Mouse (Mus musculus) heart, adult 2 months (tissue): ENCODE results near the gene Myog. TPM values are rescaled to one million over a fixed set of nuclear protein-coding genes. Genes with fewer than 3 reads are reported as not detected.
A peak's percentile ranks its signal among the peaks of the same experiment; 100 is the strongest.

ENCODE experiments used
- DNase-seq, 2 experiments: peaks; one replicate each; pipeline ENCODE4 v3.0.0; 2021
- H3K27ac ChIP-seq: fragments of 200-600 bp; 2 replicates; pipeline ENCODE4 v1.8.1; 2022
- H3K27me3 ChIP-seq: fragments of 200-500 bp; 2 replicates; pipeline ENCODE4 v1.6.1; 2012; ENCODE audit warnings: mild to moderate bottlenecking, low read length, inconsistent platforms, mixed read lengths; ENCODE audit not compliant: control insufficient read depth, insufficient read depth
- H3K36me3 ChIP-seq: fragments of 200-500 bp; 2 replicates; pipeline ENCODE4 v1.6.1; 2012; ENCODE audit warnings: low read length, inconsistent platforms; ENCODE audit not compliant: control insufficient read depth, insufficient read depth
- H3K4me1 ChIP-seq: fragments of 200-500 bp; 2 replicates; pipeline ENCODE4 v1.6.1; 2011; ENCODE audit warnings: low read length; ENCODE audit not compliant: control insufficient read depth, insufficient read depth
- H3K4me3 ChIP-seq: fragments of 200-600 bp; 2 replicates; pipeline ENCODE4 v1.8.1; 2022
- H3K79me2 ChIP-seq: fragments of 200-500 bp; replicated peaks from 2 replicates; pipeline ENCODE4 v1.6.1; 2012; ENCODE audit warnings: mild to moderate bottlenecking, inconsistent platforms, low read length, moderate library complexity, mixed read lengths; ENCODE audit not compliant: control insufficient read depth, insufficient read depth
- H3K9ac ChIP-seq: fragments of 200-500 bp; 2 replicates; pipeline ENCODE4 v1.6.1; 2012; ENCODE audit warnings: low read depth, mild to moderate bottlenecking, control low read depth, inconsistent platforms, low read length, mixed read lengths
- CTCF ChIP-seq: fragments of 200-600 bp; IDR thresholded peaks from 2 replicates; pipeline ENCODE4 v1.8.1; 2022; ENCODE audit warnings: antibody characterized with exemption, mild to moderate bottlenecking, moderate library complexity
- EP300 ChIP-seq: fragments of 200-500 bp; IDR thresholded peaks from 2 replicates; pipeline ENCODE4 v1.6.1; 2011; ENCODE audit warnings: low read depth, low read length, control low read depth; ENCODE audit not compliant: insufficient read depth
- POLR2A ChIP-seq: fragments of 200-500 bp; IDR thresholded peaks from 2 replicates; pipeline ENCODE4 v1.6.1; 2011; ENCODE audit warnings: mild to moderate bottlenecking, low read depth, low read length, control low read depth; ENCODE audit not compliant: insufficient read depth
- WGBS: fragments of 180-500 bp; shearing (Covaris S2); methylation state at CpG from one replicate; pipeline ENCODE4 v1.1.7; 2018; 5-methylcytosine and 5-hydroxymethylcytosine counted together
- intact Hi-C: fragments of 180-260 bp; cut with DNase I; formaldehyde crosslinking; loops from one replicate; pipeline ENCODE4 v1.15.1; 2025
- polyA plus RNA-seq: library from polyadenylated mRNA; depleted of rRNA; stranded (reverse); fragments of >200 nt; gene quantifications from 2 replicates; pipeline ENCODE4 v1.2.3, GENCODE M21; 2012
- total RNA-seq, 2 experiments: library from RNA; stranded (reverse); gene quantifications; 2 replicates each; pipeline ENCODE4 v1.2.3; 2021

Gene Myog
- total and polyA plus RNA-seq, 3 experiments, result not detected

DNA sequence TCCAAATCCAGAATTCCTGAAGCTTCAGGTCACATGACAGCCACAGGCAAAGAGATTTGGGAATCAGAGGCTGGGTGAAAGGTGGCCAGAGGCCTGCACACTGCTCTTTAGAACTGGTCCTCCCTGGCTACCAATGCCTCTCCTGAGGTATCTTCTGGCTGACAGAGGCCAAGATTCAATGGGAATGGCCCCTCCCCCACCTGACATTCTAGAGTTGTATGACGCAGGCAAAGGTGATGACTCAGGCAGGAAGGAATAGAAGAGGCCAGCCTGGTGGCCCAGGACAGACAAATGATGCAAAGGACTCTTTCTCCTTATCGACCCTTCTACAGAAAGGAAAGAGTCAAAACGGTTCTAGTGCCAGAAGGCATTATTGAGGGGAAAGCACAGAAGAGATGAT lies 1.6 kb upstream of the Myog start:
- intact Hi-C loops, result no loop called here
- Histone ChIP-seq H3K79me2 (no peaks in the 10 kb centered on the region), H3K4me1 (peaks cover 2% of the 10 kb centered on the region; the same call in 1 of the 2 replicates), H3K4me3 (no peak overlapping the region), H3K9ac (no peak overlapping the region), H3K27me3 (no peaks in the 10 kb centered on the region), H3K27ac (no peak overlapping the region), H3K36me3 (no peaks in the 10 kb centered on the region)
- TF ChIP-seq POLR2A (no peak), CTCF (no peak)
- DNase-seq, result no peak
- WGBS, result 53% methylated on average over 3 of the region's 3 CpGs

GRCm38 (mm10) chr1:134290300-134290699 lies 511 bp downstream of the Myog start:
- no peaks in the 10 kb centered on the region for H3K27me3 ChIP-seq
- H3K9ac ChIP-seq, result no peak overlapping the region
- TF ChIP-seq CTCF (no peak), POLR2A (no peak), EP300 (no peak)
- no peak for DNase-seq
- H3K79me2 ChIP-seq, result no peaks in the 10 kb centered on the region
- no peak overlapping the region for H3K4me3 ChIP-seq
- H3K4me1 ChIP-seq, result peaks cover 2% of the 10 kb centered on the region; the same call in 1 of the 2 replicates
- WGBS, result 94% methylated on average over 13 of the region's 13 CpGs
- intact Hi-C loops, result no loop called here
- no peaks in the 10 kb centered on the region for H3K36me3 ChIP-seq
- H3K27ac ChIP-seq, result no peak overlapping the region

DNA sequence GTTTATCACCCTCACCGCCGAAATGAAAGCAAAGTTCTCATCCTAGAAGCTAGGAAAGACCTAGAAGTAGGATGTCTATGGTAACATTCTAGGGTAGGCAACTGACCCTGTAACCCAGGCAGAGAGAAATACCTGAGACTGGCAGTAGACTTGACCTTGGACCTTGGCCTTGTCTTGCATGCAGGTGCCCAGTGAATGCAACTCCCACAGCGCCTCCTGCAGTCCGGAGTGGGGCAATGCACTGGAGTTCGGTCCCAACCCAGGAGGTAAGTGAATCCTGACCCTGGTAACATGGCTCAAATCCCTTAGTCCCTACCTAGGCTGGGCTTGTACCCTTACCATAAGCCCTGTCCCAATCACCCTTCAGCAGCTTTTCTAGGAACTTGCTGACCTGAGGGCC lies 1.1 kb downstream of the Myog start:
- 68% methylated on average over 5 of the region's 5 CpGs for WGBS
- TF ChIP-seq CTCF (peak; percentile 54), EP300 (no peak)
- Histone ChIP-seq H3K27ac (no peak overlapping the region; the same call in 1 of the 2 replicates), H3K4me3 (no peak overlapping the region), H3K9ac (no peak overlapping the region), H3K4me1 (peaks cover 2% of the 10 kb centered on the region; the same call in 1 of the 2 replicates), H3K27me3 (no peaks in the 10 kb centered on the region), H3K36me3 (no peaks in the 10 kb centered on the region), H3K79me2 (no peaks in the 10 kb centered on the region)
- no peak for DNase-seq
- intact Hi-C loops, result no loop called here

DNA sequence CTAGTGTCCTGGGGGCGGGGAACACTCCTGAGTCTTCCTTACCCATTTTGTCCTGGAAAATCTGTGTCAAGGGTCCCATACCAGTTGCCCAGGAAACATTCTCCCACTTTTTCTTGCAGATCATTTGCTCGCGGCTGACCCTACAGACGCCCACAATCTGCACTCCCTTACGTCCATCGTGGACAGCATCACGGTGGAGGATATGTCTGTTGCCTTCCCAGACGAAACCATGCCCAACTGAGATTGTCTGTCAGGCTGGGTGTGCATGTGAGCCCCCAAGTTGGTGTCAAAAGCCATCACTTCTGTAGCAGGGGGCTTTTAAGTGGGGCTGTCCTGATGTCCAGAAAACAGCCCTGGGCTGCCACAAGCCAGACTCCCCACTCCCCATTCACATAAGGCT lies 1.8 kb downstream of the Myog start:
- no peak overlapping the region for H3K9ac ChIP-seq
- TF ChIP-seq CTCF (no peak), POLR2A (no peak), EP300 (no peak)
- no peak overlapping the region for H3K4me3 ChIP-seq
- intact Hi-C loops, result no loop called here
- peak overlapping the region; percentile 38 for H3K27ac ChIP-seq
- no peaks in the 10 kb centered on the region for H3K79me2 ChIP-seq
- no peaks in the 10 kb centered on the region for H3K27me3 ChIP-seq
- H3K36me3 ChIP-seq, result no peaks in the 10 kb centered on the region
- WGBS, result 83% methylated on average over 8 of the region's 8 CpGs
- no peak for DNase-seq
- H3K4me1 ChIP-seq, result peaks cover 2% of the 10 kb centered on the region; the same call in 1 of the 2 replicates

DNA sequence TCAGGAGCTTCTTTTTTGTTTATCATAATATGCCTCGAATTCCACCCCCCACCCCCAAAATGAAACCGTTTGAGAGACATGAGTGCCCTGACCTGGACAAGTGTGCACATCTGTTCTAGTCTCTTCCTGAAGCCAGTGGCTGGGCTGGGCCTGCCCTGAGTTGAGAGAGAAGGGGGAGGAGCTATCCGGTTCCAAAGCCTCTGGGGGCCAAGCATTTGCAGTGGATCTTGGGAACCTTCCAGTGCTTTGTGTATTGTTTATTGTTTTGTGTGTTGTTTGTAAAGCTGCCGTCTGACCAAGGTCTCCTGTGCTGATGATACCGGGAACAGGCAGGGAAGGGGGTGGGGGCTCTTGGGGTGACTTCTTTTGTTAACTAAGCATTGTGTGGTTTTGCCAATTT lies 2.3 kb downstream of the Myog start:
- 25% methylated on average over 5 of the region's 5 CpGs for WGBS
- peak in 1 of 2 experiments; percentile 61 for DNase-seq
- intact Hi-C loops, result no loop called here

GRCm38 (mm10) chr1:134292601-134293000 lies 2.8 kb downstream of the Myog start:
- TF ChIP-seq CTCF (no peak), POLR2A (no peak), EP300 (no peak)
- 65% methylated on average over 9 of the region's 9 CpGs for WGBS
- Histone ChIP-seq H3K4me1 (peaks cover 2% of the 10 kb centered on the region; the same call in 1 of the 2 replicates), H3K9ac (no peak overlapping the region), H3K27ac (peak overlapping the region; percentile 55), H3K27me3 (no peaks in the 10 kb centered on the region), H3K36me3 (no peaks in the 10 kb centered on the region), H3K4me3 (no peak overlapping the region), H3K79me2 (no peaks in the 10 kb centered on the region)
- no peak for DNase-seq
- intact Hi-C loops, result no loop called here

More for the DNA sequence above, 2.3 kb downstream of the Myog start:
- Histone ChIP-seq H3K9ac (no peak overlapping the region), H3K36me3 (no peaks in the 10 kb centered on the region), H3K4me3 (no peak overlapping the region), H3K27ac (peak overlapping the region; percentile 38; the same call in 1 of the 2 replicates), H3K4me1 (peaks cover 2% of the 10 kb centered on the region; the same call in 1 of the 2 replicates), H3K27me3 (no peaks in the 10 kb centered on the region), H3K79me2 (no peaks in the 10 kb centered on the region)
- TF ChIP-seq EP300 (0 out of 2 replicates have a peak, but pooled peaks have one; percentile 18), CTCF (no peak), POLR2A (no peak)
